Mouse (Mus musculus): ENCODE results near the gene Atg5.
A peak's percentile ranks its signal among the peaks of the same experiment; 100 is the strongest.

The Atg5 gene

DNA sequence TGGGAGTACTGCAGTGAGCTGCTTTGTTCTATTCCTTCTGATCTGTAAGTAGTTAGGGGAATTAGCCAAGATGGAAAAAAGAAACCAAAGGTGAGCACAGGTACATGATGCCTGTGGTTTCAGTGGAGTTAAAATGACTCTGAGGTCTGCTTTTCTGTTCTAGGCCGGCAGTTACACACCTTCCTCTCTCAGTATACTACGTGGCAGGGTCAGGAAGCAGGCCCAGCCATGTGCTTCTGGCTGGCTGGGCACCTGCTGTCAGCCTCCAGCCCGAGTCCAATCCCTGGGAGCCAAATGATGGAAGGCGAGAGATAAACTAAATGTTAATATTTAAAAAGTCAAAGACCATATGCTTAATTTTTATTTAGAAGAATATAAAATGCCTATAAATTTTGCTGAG is 85.3 kb downstream of the Atg5 start:
- DNase-seq (ENCODE audit: extremely low read depth, low read depth) = no peak

DNA sequence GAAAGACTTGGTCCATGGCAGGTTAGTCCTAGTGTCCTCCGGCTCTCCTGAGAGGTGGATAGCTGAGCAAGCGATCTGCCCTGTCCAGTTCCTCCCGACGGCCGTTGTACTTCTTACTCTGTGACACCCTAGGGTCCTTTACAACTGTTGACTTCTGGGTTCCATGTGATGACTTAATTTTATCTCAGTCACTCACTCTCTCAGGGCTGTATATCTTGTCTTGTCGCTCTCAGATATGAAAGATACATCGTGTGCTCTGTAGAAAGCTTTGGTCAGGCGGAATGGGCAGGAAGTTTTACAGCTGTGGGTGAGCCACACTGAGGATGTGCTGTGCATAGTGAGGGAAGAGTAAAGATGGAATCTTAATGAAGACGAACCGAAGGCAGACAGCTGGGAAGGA is 86.2 kb downstream of the Atg5 start:
- DNase-seq (ENCODE audit: extremely low read depth, low read depth) = no peak

DNA sequence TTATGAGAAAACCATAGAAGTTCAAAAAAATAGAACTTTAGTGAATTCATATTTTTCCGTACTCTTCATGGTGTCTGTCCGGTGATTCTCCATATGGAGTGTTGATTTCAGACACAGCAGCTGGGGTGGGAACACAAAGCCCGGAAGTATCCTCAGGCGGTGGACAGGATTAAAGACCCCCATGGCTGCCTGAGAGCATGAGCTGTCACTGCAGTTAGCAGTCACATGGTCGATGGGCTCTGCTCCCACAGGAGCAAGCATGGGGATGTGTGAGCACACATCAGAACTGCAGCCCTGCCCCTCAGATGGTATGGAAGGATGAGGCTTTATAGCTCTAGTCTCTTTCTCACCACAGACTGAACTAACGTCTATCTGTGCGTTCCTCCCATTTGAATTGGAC is 87.1 kb downstream of the Atg5 start:
- no peak for DNase-seq (ENCODE audit: extremely low read depth, low read depth)

DNA sequence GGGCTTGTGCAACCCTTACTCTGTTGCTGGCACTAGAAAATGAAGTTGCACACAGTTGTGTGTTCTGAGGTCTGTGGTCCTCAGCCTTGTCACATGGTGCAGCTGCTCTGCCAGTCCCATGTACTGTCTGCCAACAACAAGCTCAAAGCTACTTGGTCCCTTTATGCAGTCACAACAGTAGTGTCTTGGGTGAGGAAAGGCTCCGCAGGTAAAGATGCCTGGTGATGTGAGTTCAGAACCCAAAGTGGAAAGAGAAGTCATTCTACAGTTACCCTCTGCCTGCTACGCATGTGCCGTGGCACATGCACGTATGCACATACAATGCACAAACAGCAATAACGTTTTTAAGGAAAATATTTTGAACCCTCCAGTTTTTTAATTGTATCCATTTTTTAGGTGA is 88.5 kb downstream of the Atg5 start:
- DNase-seq (ENCODE audit: extremely low read depth, low read depth) = no peak

DNA sequence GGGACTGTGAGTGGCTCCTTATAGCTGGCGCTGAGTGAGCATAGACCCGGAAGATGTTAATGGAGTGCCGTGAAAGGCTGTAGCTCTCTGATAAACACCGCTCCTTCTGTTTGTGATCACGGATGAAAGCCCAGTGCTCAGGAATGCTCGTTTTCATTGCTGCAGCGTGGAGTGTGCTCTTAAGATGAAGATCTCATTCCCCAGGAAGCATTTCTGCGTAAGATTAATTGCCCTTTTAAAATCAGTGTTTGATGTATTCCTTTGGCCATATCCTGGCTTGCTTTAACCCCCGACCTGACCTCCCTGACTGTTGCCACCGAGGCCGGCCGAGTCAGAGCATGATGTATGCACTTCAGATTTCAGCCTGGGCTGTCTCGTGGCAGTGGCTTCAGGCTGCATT is 89.2 kb downstream of the Atg5 start:
- no peak for DNase-seq (ENCODE audit: extremely low read depth, low read depth)

DNA sequence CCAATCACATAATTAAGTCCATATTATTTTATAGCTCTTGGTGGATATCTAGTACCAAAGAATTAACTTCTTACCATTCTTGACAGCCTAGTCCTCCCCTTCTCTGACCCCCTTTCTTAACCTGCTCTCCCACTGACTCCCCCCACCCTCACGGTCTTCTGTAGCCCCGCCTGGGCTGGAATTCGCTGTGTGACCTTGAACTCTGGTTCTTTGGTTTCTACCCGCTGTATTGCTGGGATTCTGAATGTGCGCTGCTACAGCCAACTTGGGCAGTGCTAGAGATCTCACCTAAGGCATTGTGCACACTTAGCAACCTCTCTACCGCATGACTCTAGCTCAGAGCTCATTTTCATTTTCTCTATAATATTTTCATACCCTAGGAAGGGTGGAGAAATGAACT is 90.7 kb downstream of the Atg5 start:
- DNase-seq (ENCODE audit: extremely low read depth, low read depth) = no peak

DNA sequence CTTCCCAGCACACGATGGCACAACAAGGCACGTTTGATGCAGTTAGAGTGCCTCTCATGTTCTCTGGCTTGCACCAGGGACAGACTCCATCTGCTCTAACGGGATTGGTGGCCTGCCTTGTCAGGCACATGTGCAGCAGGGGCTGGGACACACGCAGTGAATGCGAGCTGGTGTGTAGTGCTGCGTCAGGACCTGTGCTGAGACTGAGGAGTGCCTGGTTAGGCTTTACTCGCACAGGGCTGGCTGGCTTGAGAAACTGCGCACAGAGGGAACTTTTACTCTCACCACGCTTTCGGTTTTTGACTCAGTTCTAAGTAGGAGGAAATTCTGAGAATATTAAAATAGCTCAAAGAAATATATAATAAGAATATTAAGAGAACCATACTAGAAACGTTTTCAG is 92.5 kb downstream of the Atg5 start:
- no peak for DNase-seq (ENCODE audit: extremely low read depth, low read depth)

DNA sequence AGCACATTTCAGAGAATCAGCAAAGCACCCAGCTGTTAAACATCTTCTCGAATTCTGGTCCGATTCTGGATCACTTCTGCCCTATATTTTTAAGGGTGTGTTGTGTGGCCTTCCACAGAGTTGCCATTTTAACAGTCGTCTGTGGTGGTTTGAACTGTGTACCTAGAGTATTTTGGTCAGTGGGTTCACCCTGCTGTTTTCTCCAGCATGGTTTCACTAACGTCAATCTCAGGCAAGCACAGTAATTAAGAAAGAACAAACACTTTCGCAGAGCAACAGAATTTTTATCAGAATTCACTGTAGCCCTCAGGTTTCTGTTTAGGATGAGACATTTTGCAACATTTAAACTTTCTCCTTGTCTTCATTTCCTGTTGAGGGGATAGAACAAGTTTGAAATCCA is 94.3 kb downstream of the Atg5 start:
- DNase-seq (ENCODE audit: extremely low read depth, low read depth) = no peak

DNA sequence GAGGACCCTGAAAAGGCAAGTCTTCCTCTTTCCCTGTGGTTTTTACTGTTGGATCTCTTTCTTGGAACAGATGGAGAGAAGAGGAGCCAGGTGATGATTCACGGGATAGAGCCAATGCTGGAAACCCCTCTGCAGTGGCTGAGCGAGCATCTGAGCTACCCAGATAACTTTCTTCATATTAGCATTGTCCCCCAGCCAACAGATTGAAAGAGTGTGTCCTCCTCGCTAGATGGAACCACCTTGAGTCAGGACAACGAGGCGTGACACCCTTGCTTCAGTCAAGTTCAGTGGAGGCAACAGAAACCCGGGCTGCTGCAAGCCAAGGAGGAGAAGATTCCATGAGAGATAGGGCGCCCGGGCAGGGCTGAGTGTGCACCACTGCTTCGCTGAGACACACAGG is 94.7 kb downstream of the Atg5 start:
- DNase-seq (ENCODE audit: extremely low read depth, low read depth) = no peak

DNA sequence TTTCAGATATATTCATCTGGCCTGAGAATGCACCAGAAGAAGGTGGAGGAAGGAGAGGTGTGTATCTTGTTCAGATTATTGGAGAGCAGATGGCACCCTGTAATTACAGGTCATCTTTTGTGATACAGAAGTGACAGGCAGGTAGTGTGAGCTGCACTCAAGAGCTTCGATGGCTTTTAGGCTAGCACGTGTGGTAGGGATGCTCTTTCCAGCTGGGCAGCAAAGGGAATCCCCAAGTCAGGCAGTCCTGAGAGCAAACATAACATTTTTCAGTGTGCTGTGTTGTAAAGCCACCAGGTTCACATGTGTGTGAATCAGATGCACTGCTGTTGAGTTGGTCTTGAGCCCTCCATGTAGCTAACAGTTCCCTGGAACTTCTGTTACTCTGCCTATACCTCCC is 98.0 kb downstream of the Atg5 start:
- no peak for DNase-seq (ENCODE audit: extremely low read depth, low read depth)

DNA sequence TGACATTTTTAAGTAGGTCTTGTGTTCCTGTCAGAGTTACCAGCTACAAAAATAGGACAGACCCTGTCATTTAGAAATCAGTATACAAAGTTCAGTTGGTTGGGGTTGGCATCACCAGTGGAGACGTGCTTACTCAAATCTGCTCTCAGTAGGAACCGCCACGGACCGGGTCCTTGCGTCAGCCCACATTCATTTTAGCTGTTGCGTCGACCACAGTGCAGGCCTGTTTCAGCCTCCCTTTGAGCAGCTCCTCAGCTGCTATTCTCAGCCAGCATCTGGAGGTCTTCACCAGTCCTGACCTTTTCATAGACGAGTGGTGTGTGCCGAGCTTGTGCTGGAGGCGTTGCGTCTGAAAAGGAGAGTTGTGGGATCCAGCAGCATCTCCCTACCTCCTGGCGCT is 98.9 kb downstream of the Atg5 start:
- no peak for DNase-seq (ENCODE audit: extremely low read depth, low read depth)

DNA sequence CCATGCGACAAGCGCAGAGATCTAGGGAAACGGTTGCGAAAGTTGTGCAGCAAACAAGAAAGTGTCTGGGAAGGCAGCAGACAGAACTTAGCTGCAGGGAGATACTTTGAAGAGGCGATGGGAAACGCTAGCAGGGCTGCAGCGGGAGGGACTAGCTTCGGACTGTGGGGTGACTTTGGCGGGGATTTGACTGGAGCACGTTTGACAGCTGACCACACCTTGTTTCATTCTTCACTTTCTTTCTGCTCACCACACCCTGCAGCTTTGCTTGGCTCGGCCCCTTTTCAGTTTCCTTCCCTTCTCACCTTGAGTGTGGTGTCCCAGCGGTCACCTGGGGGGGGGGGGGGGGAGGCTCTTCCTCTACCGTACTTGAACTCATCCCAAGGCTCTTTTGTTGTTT is 100.4 kb downstream of the Atg5 start:
- no peak for DNase-seq (ENCODE audit: extremely low read depth, low read depth)

DNA sequence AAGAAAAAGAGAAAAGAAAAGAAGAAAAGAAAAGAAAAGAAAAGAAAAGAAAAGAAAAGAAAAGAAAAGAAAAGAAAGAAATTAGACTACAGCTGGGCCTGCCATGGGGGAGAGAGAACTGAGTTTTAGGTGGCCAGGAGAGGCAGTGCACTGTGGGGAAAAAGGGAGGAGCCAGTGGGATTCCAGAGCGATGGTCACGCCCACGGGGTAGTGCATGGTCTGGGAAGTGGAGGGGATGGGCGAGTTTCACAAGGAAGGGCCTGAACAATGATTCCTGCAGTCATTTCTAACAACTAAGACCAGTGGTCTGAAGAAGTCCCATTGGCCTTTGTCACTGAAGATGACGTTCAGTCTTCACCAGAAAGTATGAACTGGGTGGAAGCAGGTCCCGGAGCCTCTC is 102.5 kb downstream of the Atg5 start:
- no peak for DNase-seq (ENCODE audit: extremely low read depth, low read depth)

DNA sequence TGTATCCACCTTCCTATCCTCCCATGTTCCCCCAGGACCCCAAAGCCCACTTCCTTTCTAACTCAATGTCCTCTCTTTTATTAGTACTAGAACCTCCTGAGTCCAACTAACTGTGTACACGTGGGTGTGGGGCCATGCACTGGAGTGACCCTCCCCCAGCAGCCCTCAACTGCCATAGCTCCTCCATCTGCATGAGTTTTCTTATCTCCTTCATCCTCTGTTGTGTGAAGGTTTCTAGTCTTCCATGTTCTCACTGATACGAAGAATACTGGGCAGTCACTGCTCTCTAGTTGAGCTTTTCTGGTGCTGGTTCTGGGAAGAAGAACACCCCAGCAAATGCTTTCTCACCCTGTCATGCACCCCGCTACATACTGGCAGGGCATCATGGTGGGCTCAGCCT is 104.1 kb downstream of the Atg5 start:
- no peak for DNase-seq (ENCODE audit: extremely low read depth, low read depth)

DNA sequence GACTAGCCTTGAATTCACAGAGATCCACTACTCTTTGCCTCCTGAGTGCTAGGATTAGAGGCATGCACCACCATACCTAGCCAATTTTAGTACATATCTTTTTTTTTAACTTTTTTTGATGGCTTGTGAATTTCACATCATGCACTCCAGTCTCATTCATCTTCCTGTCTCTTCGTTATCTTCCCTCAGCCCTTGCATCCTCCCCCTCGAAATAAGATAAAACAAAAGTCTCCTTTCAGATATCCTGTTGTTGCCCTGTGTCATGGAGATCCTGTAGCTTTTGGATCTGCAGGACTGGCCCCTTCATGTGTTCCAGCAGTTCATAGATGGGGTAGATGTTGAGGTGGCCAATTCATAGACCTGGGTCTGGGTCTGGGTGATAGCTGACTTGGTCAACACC is 106.5 kb downstream of the Atg5 start:
- DNase-seq (ENCODE audit: extremely low read depth, low read depth) = no peak

DNA sequence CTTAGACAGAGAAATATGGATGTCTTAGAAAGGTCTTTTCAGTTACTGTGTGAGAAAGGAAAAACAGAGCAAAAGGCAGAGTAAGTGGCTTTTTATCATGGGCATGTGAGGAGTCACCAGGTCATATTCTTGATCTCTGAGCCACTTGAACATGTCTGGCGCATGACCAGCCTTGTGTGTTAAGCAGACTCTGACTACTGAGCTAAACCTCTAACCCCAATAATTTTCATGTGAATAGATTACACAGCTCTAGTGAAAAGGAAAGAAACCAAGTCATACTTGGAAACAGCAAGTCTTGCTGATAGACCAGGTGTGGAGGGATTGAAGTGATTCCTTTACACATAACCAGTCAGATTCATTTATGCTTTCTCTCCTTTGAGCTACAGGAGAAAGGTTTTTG is 107.3 kb downstream of the Atg5 start:
- no peak for DNase-seq (ENCODE audit: extremely low read depth, low read depth)

DNA sequence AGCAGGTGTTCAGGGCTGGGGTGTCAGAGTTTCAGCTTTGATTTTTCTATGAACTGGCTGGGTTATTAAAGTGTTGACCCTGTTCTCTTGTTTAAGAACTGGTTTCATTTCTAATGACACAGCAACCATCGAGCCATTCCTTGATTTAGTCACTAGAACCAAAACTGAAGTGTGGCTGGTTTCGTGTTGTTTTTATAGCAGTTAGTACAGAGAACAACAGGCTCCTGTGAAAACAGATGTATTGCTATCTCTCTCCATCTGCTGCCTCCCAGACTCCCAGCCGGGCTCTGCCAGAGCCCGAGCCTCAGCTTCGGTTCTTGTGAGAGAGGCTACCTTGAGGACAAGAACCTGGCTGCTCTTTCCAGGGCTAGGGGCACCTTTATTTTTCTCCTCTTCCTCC is 109.7 kb downstream of the Atg5 start:
- no peak for DNase-seq (ENCODE audit: extremely low read depth, low read depth)

DNA sequence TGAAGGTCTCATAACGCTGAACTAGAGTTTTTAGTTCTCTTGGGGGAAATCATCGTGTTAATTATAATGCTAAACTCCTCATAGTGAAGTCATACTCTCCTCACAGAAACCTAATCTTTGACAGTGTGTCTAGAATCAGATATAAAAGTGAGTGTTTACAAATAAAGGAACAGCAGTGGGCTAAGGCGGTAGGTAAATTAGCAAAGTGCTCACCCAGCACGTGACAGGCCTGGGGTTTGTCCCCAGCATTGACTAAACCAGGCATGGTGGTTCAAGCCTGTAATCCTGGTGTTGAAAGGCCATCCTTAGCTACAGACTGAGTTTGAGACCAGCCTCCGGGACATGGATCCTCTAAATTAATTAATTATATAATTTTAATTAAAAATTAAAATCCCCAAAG is 110.2 kb downstream of the Atg5 start:
- no peak for DNase-seq (ENCODE audit: extremely low read depth, low read depth)

DNA sequence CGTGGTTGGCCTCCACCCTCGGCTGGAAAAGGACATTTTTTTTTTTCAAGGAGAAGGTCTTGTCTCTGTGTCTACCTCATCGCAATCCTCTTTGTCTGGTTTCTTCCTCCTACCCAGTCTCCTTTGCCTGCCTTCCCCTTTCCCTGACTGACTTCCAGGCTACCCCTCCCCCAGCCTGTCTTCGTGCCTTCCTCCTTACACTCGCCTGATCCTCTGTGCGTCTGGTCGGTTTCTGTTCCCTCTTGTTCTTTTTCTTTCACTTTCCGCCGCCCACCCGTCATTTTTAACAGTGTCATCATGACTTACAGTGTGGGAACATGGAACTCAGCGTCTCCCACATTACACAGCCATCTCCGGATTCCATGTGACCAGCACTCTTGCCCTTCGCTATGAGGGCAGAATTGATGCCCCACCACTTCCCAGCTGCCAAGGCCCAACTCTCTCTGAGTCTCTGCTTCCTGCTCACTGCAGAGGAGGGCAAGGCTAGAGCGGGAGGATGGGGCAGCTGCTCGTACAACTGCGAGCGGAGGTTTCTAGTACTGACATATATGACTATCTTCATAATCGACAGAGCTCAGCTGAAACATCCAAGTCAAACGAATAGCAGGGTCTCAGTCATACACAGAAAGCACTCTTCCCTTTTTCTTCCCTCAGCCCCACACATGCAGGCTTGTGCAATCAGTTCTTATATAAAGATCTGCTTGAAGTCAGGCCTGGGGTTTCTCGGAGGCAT is 112.5 kb downstream of the Atg5 start:
- DNase-seq (ENCODE audit: extremely low read depth, low read depth) = peak; percentile 31

DNA sequence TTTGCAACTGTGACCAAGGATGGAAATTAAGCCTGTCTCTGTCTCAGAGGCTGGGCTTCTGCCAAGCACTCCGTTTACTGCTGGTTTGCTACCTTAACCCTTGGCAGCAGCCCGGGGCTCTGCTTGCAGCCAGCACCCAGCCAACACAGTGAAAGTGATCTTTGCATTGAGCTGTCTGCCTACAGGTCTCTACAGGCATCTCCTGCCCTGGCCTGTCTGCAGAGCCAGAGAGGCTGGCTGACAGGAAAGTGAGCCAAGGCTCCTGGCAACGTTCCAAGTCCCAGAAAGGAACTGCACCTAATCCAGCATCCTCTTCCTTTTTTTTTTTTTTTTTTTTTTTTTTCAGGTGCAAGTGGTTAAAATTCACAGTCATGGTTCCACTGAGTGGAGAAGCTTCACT is 113.2 kb downstream of the Atg5 start:
- DNase-seq (ENCODE audit: extremely low read depth, low read depth) = peak; percentile 62

DNA sequence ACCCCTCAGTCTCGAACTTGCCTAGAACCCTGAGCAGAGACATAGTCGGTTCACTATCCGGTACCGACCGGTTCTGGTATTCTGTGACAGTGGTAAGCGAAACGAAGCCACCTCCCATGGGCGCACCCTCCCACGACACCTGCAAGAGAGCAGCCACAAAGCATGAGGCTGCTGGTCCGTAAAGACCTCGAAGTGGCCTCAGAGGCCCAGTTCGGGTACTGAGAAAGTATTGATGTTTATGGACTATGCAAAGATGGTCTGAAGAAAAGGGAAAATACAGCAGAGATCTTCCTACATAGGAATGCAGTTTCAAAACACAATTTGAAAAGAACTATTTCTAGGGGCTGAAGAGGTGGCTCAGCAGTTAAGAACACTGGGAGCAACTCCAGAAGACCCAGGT is 113.8 kb downstream of the Atg5 start:
- no peak for DNase-seq (ENCODE audit: extremely low read depth, low read depth)

DNA sequence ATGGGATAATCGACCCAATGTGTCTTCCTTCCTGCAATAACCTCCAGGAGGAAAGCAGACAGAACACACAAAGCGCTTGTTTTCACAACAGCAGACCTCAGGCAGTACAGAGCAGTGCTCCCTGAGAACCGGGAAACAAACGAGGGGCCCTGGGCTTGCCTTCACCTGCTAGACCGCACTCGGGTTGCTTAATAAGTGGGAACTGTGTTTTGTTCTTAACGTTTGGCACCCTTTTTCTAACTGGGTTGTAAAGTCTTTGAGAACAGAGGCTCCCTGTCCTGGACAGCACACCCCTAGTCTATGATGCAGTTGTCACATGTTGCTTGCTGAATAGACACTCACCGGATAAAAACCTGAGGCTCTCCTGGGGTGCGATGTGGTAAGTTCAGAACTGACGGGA is 115.1 kb downstream of the Atg5 start:
- DNase-seq (ENCODE audit: extremely low read depth, low read depth) = no peak

DNA sequence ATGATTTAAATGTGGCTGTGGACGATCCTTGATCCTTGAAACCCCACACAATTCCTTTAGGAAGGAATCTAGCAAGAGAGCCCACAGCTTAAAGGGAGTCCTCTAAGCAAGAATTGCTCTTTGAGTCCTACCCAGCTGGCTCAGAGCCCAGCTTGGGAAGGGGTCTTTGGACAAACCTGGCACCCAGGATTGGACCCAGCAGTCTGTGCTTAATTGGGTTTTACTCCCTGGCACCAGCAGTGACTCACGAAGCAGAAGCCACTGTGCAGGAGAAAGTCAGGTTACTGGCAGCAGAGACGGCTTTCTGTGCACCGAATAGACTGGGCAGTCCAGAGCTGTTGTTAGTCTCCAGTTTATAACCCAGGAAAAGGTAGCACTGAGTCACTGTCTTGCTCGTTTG is 117.1 kb downstream of the Atg5 start:
- no peak for DNase-seq (ENCODE audit: extremely low read depth, low read depth)

DNA sequence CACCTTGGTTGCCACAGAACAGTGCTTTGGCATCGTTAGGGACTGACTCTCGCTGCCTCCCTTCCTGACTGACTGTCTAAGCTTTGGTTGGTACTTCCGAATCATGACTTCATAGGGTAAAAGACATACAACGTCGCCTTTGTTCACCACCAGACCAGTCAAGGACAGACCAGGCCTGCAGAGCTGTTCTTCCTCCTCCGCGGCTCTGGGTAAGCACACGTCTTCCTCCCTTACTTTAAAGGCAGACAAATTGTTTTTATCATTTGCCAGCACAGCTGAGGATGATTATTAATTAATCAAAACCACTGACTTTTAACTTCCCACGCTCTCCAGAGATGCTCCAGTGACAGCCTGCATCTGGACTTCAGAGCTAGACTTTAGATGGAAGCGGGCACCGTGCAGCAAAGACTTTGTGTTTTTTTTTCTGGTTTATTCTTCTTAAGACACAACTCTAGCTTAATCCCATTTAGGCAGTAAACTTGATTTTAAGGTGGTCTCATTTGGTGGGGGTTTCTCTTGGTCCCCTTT is 120.6 kb downstream of the Atg5 start:
- no peak for DNase-seq (ENCODE audit: extremely low read depth, low read depth)
